Mouse (Mus musculus): ENCODE measurements around the gene Cacng6. TPM values are rescaled to one million over a fixed set of nuclear protein-coding genes. Genes with fewer than 3 reads are reported as not detected.
A peak's percentile ranks its signal among the peaks of the same experiment; 100 is the strongest.

Gene Cacng6
- total RNA-seq, 2 experiments from 2014 or later = 2.1 to 3.0 TPM

DNA sequence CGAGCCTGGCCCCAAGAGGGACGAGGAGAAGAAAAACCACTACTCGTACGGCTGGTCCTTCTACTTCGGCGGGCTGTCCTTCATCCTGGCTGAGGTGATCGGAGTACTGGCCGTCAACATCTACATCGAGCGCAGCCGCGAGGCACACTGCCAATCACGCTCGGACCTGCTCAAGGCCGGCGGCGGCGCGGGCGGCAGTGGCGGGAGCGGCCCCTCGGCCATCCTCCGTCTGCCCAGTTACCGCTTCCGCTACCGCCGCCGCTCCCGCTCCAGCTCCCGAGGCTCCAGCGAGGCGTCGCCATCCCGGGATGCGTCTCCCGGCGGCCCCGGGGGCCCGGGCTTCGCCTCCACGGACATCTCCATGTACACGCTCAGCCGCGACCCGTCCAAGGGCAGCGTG lies 9.1 kb upstream of the Cacng6 start:
- intact Hi-C loops (cut with DNase I) = no loop called here
- DNase-seq (ENCODE audit: extremely low spot score in 1 of 2, low spot score in 2 of 2) = peak in 1 of 2 experiments; percentile 72

- intact Hi-C loops (cut with DNase I) = no loop called here
- DNase-seq (ENCODE audit: extremely low spot score in 1 of 2, low spot score in 2 of 2) = peak in 1 of 2 experiments; percentile 71
Observed at GRCm38 (mm10) chr7:3415378-3415777, 8.6 kb upstream of the Cacng6 start.

- no peak for DNase-seq (ENCODE audit: extremely low spot score in 1 of 2, low spot score in 2 of 2)
- intact Hi-C loops (cut with DNase I) = no loop called here
Observed at GRCm38 (mm10) chr7:3419941-3420340, 4.1 kb upstream of the Cacng6 start.

DNA sequence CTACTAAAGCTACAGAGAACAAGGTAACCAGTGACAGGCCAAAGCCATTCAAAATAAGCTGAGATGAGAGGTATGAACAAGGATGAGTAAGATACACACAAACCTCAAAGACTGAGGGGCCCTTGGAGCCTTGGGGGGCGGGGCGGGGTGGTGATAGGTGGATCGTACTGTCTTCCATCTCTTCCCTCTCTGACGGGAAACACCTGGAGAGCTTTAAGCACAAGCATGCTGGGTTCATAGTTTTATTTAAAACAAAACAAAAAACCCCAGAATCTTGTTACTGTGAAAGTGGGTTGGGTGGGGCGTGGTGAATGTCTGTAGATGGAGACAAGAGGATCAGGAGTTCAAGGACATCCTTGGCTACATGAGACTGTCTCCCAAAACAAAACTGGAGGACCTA lies 3.5 kb upstream of the Cacng6 start:
- intact Hi-C loops (cut with DNase I) = no loop called here
- DNase-seq (ENCODE audit: extremely low spot score in 1 of 2, low spot score in 2 of 2) = no peak

- intact Hi-C loops (cut with DNase I) = no loop called here
- no peak for DNase-seq (ENCODE audit: extremely low spot score in 1 of 2, low spot score in 2 of 2)
Observed at GRCm38 (mm10) chr7:3421297-3421696, 2.7 kb upstream of the Cacng6 start.

DNA sequence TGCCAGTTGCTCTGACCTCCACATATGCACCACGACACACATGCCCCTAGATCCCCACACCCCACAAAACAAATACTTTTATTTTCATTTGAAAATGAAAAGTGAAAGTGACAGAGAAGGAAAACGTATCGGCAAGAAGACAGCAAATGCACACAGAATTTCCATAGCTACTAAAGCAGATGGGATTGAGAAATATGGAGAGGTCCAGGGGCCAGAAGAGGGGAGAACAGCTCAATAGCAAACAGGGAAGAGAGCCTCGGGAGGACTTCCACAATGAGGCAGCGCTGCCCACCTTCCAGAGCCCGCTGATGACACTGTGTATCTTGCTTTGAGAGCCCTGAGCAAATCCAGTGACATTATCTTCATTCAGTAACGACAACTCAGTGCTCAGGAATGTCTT lies 1.9 kb upstream of the Cacng6 start:
- DNase-seq (ENCODE audit: extremely low spot score in 1 of 2, low spot score in 2 of 2) = no peak
- intact Hi-C loops (cut with DNase I) = no loop called here

GRCm38 (mm10) chr7:3423430-3423829 lies 565 bp upstream of the Cacng6 start:
- intact Hi-C loops (cut with DNase I) = no loop called here
- DNase-seq (ENCODE audit: extremely low spot score in 1 of 2, low spot score in 2 of 2) = peak in 1 of 2 experiments; percentile 55

GRCm38 (mm10) chr7:3425141-3425540 lies 1.1 kb downstream of the Cacng6 start:
- DNase-seq (ENCODE audit: extremely low spot score in 1 of 2, low spot score in 2 of 2) = no peak
- intact Hi-C loops (cut with DNase I) = no loop called here

- DNase-seq (ENCODE audit: extremely low spot score in 1 of 2, low spot score in 2 of 2) = no peak
- intact Hi-C loops (cut with DNase I) = no loop called here
Observed at GRCm38 (mm10) chr7:3430161-3430560, 6.2 kb downstream of the Cacng6 start.

- no peak for DNase-seq (ENCODE audit: extremely low spot score in 1 of 2, low spot score in 2 of 2)
- intact Hi-C loops (cut with DNase I) = no loop called here
Observed at GRCm38 (mm10) chr7:3432066-3432465, 8.1 kb downstream of the Cacng6 start.

DNA sequence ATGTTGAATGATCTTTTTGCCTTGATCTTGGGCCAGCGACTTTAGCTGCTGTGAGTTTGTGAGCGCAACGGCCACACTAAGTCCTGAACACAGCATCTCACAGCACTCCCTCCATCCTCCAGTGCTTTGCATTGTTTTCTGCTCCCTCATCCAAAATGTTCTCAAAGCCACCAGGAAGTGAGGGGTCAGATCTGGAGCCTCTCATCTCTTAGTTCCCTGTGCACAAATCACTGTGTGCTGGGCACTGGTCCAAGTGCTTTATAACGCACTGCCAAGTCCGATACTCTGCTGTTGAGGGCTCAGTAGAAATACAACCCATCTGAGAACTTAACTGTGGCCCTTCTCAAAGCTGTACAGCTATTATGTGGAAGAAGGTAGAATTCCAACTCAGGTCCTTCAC lies 13.9 kb downstream of the Cacng6 start:
- DNase-seq (ENCODE audit: extremely low spot score in 1 of 2, low spot score in 2 of 2) = no peak
- intact Hi-C loops (cut with DNase I) = no loop called here

GRCm38 (mm10) chr7:3439984-3440383 lies 16.0 kb downstream of the Cacng6 start:
- DNase-seq (ENCODE audit: extremely low spot score in 1 of 2, low spot score in 2 of 2) = no peak
- intact Hi-C loops (cut with DNase I) = no loop called here

DNA sequence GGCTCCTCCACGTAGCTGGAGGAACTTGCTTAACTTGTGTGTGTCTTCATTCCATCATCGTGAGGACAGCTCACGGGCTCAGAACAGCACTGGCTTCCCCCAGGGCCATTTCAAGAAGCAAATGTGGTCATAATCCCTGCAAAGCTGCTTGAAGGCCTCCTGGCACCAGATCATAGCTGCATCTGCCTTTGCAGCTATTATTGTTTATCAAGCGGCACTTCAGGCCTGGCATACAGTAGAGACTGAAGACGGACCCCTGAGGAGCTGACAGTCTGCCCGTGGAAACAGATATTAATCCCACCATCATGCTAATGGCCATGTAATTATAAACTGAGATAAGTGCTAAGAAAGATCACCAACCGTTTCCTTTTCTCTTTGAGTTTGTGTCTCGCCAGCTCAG lies 16.5 kb downstream of the Cacng6 start:
- DNase-seq (ENCODE audit: extremely low spot score in 1 of 2, low spot score in 2 of 2) = no peak
- intact Hi-C loops (cut with DNase I) = no loop called here

DNA sequence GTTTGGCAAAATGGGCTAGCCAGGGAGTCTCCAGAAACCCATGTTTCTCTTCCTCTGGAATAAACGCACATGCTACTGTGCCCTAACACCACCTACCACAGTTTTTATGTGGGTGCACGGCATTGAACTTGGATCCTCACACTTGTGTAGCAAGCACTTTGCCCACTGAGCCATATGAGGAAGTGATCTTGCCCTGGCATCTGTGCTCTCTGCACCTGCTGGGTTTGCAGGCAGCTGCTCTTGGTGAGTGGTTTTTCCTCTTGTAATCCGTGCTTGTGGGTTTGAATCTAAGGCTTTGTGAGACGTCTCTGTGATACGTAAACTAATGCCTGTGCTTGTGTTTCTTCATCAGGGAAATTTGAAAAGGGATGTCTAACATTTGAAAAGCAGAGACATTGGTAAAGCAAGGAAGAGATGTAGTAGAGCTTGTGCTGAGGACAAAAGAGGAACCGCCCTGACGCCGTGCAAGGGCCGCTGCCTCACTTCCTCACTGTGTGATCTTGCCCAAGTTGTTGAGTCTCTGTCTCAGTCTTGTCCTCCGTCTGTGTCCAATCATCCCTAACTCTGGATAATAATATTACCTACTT lies 18.6 kb downstream of the Cacng6 start:
- intact Hi-C loops (cut with DNase I) = no loop called here

GRCm38 (mm10) chr7:3444678-3445077 lies 20.7 kb downstream of the Cacng6 start:
- intact Hi-C loops (cut with DNase I) = loop anchor here (5.0 kb wide), 1 partner anchor 222 kb away; no protein-coding TSS in a partner anchor

More for the DNA sequence above, 18.6 kb downstream of the Cacng6 start:
- no peak for DNase-seq (ENCODE audit: extremely low spot score in 1 of 2, low spot score in 2 of 2)

DNA sequence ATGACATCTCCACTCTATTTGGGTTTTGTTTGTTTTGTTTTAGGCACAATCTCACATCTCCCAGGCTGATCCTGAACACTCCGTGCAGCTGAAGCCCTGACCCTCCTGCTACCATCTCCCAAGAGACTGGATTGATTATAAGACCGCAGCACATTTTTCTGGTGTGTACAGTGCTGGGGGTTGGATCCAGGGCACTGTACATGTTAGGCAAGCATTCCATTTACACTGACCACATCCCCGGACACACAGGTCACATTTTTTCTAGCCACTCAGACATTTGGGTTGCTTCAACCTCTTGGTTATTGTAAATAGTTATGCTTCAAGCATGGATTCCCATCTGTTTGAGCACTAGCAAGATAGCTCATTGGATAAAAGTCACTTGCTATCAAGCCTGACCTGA lies 22.6 kb downstream of the Cacng6 start:
- intact Hi-C loops (cut with DNase I) = loop anchor here (5.0 kb wide), 1 partner anchor 224 kb away; no protein-coding TSS in a partner anchor
- DNase-seq (ENCODE audit: extremely low spot score in 1 of 2, low spot score in 2 of 2) = no peak

More at GRCm38 (mm10) chr7:3444678-3445077, 20.7 kb downstream of the Cacng6 start:
- DNase-seq (ENCODE audit: extremely low spot score in 1 of 2, low spot score in 2 of 2) = no peak

DNA sequence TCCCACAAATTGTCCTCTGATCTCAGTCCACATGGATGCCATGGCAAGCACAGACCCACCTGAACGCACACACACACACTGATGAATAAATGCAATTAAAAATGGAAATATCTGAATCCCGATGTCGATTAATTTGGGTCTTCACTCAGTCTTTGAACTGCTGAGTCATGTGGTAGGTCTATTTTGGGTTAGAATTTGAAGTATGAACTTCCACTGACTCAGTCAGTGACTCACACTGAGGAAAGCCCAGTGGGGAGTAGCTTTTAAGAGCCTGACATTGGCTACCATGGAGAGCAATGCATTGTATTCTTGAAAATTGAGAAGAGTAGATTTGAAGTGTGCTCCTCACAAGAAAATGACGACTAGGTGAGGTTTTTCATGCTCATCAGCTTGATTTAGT lies 23.0 kb downstream of the Cacng6 start:
- DNase-seq (ENCODE audit: extremely low spot score in 1 of 2, low spot score in 2 of 2) = no peak
- intact Hi-C loops (cut with DNase I) = loop anchor here (5.0 kb wide), 1 partner anchor 225 kb away; no protein-coding TSS in a partner anchor

DNA sequence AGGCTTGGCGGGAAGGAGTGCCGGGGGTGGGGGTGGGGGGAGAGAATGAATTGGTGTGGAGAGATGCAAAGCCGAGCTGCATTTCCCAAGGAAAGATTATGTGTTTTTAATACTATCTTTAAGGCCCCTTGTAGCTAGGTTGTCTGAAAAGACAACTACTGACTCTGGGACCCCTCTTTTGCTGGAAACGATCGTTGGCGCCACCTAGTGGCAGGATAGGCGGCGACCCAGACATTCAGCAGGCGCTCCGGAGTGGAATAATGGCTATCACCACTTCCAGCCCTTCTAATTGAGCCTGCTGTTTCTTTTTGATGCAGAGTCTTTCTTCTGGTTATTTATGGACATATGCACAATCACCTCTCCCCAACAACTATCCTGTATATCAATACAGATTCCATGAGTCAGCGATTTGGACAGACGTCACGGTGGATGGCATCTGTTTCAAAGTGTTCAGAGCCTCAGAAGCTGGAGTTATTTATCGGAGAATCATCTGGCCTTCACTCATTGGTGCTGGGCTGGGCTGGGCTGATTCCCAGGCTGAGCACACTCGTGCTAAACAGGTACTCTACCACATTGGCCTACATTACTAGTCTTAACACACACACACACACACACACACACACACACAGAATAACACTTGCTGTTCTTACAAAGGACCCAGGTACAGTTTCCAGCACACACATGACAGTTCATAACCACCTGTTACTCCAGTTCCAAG lies 24.9 kb downstream of the Cacng6 start:
- DNase-seq (ENCODE audit: extremely low spot score in 1 of 2, low spot score in 2 of 2) = peak; percentile 70 to 79
- intact Hi-C loops (cut with DNase I) = loop anchor here (2.0 to 5.0 kb wide), 2 partner anchors 118 to 227 kb away; no protein-coding TSS in a partner anchor

DNA sequence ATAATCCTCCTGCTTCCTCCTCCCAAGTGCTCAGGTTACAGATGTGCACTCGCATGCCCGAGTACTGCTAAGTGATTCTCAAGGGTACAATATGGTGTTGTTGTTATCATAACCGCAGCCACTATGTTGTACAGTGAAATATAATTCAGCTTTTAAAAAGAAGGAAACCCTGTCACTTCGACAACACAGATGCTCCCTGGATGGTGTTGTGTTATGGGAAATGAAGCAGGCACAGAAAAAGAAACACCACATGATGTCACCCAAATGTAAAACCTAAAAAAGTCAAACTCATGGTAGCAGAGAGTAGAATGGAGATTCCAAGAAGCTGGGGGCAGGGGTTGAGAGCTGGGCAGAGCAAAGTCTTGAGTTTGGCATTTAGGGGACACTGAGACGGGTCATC lies 26.7 kb downstream of the Cacng6 start:
- intact Hi-C loops (cut with DNase I) = no loop called here
- DNase-seq (ENCODE audit: extremely low spot score in 1 of 2, low spot score in 2 of 2) = no peak

DNA sequence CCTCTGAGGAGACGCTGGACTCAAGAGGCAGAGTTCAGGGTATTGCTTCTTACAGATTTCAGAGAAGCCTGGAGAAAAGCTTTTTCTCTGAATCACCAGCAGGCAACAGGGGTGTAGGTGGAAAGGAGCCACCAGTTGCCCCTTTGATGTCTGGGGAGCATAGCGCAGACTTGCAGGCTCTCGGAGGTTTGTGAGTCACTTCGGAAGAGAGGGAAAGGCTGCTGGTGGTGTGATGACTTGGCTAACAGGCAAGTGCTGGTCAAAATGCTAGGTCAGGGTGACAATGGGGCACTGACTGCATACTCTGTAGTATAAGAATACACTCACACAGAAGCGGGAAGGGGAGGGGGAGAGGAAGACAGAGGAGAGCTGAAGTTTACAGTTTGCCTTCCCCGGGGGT lies 27.2 kb downstream of the Cacng6 start:
- DNase-seq (ENCODE audit: extremely low spot score in 1 of 2, low spot score in 2 of 2) = no peak
- intact Hi-C loops (cut with DNase I) = no loop called here
